Mouse (Mus musculus) Muller cell, postnatal 12 days (primary cell): ENCODE data around the gene Vrk3.

ENCODE experiments used
- DNase-seq: peaks from one replicate; pipeline ENCODE4 v3.0.0-alpha.2; 2015; ENCODE audit errors: inconsistent ontology term

The Vrk3 gene

DNA sequence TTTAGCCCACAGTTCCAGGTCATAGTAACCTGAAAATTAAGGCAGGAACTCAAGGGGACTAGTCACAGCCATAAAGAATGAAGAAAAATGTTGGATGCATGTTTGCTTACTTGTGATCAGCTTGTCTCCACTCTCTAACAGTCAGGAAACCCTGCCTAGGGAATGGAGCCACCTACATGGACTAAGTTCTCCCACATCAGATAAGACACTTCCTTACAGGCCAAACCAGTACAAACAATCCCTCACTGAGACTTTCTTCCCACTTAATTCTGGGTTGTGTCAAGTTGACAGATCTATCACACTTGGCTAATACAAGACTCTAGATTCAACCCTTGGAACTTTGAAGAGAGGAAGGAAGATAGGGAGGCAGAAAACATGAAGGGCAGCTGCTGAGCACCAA lies 12.2 kb downstream of the Vrk3 start:
- no peak for DNase-seq

DNA sequence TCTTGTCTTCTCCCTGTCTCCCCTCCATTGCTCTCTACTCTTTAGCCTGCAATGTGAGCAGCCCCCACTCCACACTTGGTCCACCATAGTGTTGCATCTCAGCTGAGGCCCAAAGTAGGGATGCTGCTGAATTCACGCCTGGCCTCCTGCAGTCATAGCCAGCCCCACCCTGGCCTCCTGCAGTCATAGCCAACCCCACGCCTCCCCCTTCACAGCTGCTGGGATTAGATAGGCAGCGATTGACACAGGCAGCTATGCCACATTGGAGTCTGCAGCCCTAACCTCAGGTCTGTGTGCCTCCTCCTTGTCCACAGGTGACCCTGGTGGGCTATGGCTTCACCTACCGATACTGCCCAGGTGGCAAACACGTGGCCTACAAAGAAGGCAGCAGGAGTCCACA lies 19.9 kb downstream of the Vrk3 start:
- no peak for DNase-seq

- DNase-seq = peak; percentile 58
These were observed 21.9 kb downstream of the Vrk3 start for GRCm38 (mm10) chr7:44770046-44770578.

DNA sequence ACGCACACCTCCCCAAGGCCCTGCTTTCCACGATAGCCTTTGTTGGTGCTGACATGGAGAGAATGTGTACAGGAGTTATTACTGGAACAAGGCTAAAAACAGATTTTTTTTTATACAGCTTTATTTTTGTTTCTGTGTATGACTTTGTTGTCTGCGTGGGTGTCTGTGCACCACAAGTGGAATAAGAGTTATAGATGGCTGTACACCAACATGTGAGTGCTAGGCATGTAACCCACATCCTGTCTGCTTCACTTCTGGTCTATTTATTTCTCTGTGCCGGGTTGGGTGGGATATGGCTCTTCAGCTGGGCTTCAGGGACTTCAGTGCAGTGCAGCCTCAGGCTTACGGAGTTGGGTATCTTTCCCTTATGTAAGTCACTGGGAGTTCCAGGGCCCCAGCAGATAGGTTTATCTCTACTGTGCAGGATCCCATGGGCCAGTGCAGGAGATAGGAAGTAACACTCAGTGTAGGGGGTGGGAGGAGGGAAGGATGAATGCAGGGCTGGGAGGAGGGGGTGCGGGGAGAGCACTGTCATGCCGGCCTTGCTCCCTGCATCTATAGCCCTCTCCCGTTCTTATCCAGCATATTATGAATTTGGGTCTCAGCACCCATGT lies 24.5 kb downstream of the Vrk3 start:
- DNase-seq = no peak

DNA sequence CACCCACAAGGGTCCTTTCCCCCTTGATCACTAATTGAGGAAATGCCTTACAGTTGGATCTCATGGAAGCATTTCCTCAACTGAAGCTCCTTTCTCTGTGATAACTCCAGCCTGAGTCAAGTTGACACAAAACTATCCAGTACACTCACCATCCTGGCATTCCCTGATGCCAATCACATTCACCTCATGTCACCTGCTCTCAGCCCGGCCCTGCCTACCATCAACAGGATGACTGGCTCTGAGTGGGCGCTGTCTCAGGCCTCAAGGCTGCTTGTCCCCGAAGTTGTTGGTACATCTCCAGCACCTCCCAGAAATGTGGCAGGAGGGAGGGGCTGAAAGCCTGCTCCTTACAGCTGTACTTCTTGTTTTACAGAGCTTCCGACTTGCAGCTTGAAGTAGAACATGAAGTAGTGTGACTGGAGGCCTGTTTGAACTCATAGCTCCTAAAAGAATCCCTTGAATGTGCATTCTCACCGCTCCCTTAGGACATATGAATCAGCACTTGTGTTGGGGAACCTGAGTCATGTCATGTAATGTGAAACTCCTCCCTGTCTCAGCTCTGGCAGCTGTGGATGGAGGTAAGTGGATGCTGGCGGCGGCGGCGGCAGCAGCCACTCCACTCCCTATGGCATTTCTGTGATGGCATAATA lies 28.8 kb downstream of the Vrk3 start:
- DNase-seq = peak; percentile 0

DNA sequence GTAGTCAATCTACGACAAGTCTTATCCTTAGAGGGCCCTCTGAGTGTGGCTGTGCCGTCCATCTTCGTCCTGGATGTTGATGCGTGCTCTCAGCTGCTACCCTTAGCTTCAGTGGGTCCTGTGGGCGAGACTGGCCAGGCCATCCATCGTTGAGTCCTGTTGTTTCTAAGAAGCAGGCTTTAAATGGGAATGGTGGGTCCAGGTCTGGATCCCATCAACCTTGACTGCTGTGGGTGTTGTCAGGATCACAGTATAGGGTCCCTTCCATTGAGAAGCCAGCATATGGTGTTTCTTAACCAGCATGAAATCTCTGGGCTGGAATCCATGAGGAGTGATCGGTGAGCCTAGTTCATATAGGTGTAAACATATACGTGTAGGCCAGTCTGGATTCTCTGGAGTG lies 31.9 kb downstream of the Vrk3 start:
- DNase-seq = no peak

DNA sequence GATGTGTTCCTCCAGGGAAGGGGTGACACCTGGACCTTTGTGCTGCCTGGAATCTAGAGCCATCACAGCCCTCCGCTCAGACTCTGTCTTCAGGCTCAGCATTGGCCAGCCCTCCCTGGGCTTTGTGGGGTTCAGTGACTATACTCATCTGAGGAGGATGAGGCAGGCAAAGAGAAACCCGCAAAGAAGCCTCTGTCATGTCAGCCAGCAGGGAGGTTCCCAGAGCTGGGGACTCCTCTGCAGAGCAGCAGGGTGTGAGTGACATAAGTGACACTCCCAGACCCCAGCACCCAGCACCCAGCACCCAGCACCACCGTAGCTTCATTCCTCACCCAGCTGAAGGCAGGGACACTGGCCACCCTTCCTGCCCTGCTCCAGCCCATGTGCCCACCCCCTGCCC lies 41.3 kb downstream of the Vrk3 start:
- DNase-seq = no peak

- no peak for DNase-seq
These were observed 41.9 kb downstream of the Vrk3 start for GRCm38 (mm10) chr7:44790066-44790465.

DNA sequence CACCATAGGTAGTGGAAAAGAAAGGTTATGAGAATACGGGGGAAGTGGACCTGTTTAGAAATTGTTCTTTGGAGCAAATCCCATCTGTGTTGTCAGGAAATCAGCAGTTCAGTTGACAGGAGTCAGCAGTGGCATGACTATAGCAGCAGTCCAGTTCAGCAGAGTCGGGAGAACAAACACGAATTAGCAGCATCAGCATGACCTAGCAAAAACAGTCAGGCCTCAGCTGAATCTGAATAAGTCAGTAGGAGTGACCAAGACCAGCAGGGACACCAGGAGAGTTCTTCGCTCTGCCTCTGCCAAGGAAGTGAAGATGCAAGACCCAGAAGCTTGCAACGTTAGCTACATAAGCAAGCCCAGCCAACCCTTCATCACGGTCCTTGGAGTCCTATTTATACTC lies 44.6 kb downstream of the Vrk3 start:
- DNase-seq = no peak

DNA sequence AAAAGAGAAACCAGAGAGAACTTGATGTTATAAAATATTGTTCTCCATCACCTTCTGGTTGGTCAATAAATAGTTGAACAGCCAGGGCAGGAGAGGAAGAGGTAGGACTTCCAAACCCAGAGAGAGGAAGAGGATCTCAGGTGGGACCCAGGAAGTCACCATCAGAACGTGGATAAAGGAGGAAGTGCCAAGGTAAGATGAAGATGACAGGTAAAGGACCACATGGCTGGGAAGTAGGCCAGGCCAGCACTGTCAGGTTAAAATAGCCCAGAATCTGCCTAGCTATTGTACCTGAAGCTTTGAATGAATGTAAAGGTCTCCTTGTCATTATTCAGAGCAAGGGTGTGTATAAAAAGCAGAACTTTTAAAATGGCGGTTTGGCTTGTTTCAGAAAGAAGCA lies 60.7 kb downstream of the Vrk3 start:
- no peak for DNase-seq

DNA sequence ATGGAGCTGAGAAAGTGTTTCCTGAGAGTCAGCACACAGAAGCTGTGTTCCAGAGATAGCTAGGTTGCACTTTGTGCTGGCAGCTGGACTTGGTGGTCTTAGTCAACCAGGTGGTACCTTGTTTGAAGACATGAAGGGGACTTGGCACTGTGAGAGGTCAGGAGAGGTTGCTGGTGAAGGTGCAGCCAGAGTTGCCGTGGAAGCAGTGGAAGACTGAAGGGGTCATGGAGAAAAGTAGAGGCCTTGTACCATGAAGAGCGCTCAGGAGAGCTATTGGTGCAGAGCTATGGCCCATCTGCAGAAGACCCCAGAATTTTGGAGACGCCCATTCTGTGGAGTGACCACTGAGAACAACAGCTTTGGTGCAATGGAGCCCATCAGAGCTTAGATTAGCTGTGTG lies 61.3 kb downstream of the Vrk3 start:
- DNase-seq = no peak

GRCm38 (mm10) chr7:44810365-44810764 lies 62.2 kb downstream of the Vrk3 start:
- no peak for DNase-seq

DNA sequence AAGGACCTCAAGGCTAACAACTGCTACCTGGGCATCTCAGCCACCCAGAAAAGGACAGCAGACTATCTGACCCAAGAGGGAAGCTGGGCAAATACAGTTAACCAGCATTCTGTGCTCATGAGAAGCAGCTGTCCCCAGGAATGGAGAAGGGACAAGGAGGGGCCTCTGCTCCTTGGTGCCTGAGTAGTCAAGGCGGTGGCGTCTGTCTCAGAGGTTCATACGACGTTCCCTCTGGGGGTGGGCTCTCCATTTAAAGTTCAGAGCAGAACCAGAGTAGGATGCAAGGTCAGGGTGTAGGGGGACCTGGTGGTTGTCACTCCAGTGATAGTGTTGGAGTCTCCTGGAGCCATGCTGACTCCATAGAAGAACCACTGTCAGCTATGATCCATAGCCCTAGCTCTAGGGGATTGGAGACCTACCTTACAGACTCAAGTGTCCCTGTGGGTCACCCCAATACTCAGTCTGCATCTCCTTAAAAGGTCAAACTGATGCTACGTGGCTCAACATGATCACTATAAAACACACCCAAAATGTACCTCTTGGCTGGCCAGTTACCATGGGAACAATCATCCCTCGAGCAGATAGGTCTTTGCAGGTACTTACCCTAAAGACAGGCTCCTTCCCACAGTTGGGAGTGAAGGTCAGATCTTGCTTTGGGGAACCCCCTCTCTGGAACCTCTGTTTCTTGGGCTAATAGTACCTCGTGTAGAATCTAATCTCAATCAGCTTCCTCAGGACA lies 62.8 kb downstream of the Vrk3 start:
- no peak for DNase-seq

GRCm38 (mm10) chr7:44812651-44813325 lies 64.6 kb downstream of the Vrk3 start:
- no peak for DNase-seq

DNA sequence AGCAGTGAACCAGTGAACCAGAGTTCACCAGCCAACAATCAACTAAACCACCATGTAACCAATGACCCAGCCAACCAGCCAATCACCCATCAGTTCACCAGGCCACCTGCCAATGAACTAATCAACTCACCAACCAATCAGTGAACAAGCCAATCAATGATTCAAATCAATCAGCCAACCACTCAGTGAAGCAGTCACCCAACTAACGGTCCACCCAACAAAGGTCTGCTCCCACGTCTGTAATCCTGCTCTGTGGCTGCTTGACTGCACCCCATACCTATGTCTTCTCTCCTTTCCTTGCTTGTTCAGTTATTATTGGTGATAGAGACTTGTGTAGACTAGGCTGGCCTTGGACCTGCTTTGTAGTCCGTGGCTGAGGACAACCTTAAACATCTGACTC lies 65.8 kb downstream of the Vrk3 start:
- DNase-seq = no peak

- no peak for DNase-seq
These were observed 66.2 kb downstream of the Vrk3 start for GRCm38 (mm10) chr7:44814423-44814822.

DNA sequence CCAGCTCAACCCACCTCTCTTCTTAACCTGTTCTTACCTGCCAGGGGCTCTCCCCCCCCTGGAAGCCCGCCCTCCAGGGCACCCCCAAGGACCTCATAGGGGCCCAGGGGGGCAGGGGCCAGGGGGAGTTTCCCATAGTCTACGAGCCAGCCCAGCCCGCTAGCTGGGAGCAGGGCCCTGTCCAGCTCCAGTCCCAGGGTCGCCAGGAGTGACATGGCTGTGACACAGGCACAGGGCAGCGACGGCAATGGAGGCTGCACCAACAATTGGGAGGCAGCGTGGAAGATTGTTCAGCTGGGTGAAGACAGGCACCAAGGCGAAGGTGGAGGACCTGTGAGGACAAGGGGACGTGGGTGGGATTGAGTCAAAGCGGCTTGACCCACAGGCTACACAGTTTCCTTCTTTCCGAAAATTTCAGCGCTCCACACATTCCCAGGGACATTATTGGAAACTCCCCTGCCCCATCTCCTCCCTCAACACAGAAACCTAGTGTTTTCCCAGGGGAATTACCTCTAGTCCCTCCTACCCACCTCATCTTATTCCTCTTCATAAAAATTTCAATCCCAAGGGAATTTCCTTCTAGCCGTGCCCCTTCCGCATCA lies 66.8 kb downstream of the Vrk3 start:
- no peak for DNase-seq

- DNase-seq = peak; percentile 99
These were observed 67.7 kb downstream of the Vrk3 start, which contains the start of the genes Nup62 and Il4i1 for GRCm38 (mm10) chr7:44815721-44816469. Nup62 (plus strand) TSS chr7:44816088. Il4i1 (plus strand) TSS chr7:44816387.

DNA sequence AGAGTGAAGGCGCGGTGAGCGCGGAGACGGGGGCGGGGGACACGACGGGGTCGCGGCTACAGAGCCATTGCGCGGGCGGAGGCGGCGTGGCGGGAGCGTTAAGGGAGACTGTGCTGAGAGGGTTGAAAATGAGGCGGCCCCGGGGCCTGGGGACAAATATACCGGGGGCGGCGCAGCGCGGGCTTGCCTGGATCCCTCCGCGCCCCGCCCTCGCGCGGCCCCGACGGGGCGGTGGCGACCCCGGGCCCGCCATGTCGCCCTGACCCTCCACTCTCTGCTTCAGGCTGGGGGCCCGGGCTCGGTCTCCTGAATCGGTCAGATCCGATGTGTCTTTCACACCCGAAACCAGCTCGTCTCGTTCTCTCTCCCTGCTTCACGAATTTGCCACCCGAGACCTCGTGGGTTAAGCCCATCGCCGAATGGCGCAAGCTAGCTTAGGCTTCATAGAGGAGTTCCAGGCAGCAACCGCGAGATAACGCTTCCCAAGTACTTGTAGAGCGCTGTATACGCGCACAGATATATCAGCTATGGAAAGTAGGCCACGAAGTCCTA lies 68.3 kb downstream of the Vrk3 start, which contains the start of gene Atf5:
Gene Atf5, minus strand, starts transcription at position 189 of the 552 bp plus-strand sequence.
- peak; percentile 91 for DNase-seq

- DNase-seq = no peak
These were observed 69.2 kb downstream of the Vrk3 start for GRCm38 (mm10) chr7:44817441-44817840.

DNA sequence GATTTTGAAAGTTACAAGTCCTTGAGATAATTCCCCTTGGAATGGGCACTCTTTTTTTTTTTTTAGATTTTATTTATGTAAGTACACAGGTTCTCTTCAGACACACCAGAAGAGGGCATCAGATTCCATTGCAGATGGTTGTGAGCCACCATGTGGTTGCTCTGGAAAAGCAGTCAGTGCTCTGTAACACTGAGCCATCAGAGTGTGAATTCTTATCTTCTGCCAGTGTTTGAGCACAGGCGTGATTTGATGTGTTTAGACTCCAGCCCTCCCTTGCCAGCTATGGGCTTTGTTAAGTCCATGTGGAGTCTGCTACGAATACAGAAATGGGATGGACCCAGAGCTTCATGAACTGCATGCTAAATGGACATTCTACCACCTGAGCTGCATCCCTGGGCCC lies 70.0 kb downstream of the Vrk3 start:
- peak; percentile 30 for DNase-seq
